Mouse (Mus musculus): Measurements from ENCODE around the gene Lpgat1.

Gene Lpgat1

DNA sequence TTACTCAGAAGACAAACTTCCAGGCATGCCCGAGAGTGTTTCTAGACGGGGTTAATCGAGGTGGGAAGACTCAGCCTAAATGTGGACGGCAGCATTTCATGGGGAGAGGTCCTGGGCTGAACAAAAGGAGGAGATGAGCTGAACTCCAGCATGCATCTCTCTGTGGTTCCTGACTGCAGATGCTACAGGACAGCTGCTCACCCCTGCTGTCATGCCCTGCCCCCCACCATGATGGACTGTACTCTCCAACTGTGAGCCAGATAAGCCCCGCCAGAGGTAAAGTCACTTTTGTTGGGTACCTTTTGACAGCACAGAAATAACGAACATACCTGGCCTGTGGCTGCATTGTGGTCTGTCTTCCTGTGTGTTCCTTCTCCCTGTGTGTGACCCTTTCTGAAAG lies 88.2 kb downstream of the Lpgat1 start:
- Histone ChIP-seq H3K36me3 (ENCODE audit: control insufficient read depth, insufficient read depth, low read length, poor library complexity, severe bottlenecking) (no peaks in the 10 kb centered on the region), H3K27me3 (ENCODE audit: control insufficient read depth, insufficient read depth, low read length, poor library complexity, severe bottlenecking) (no peaks in the 10 kb centered on the region; the same call in 1 of the 2 replicates)
- DNase-seq (ENCODE audit: low read depth, low spot score), result no peak

DNA sequence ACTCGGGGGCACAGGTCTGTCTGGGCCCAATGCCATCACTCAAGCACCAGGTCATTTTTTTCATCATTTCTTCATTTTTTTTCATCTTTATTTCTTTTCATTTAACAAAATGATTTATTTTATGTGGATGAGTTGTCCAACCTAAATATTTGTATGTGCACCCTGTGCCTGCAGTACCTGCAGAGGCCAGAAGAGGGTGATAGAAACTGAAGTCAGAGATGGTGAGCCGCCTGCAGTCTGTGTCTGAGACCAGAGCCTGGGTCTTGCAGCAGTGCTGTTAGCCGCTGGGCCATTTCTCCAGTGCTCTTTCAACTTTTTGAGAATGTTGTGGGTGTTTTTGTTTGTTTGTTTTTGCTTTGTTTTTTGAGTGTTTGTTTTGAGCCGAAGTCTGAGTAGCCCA lies 89.1 kb downstream of the Lpgat1 start:
- DNase-seq (ENCODE audit: low read depth, low spot score), result peak; percentile 27
- Histone ChIP-seq H3K36me3 (ENCODE audit: control insufficient read depth, insufficient read depth, low read length, poor library complexity, severe bottlenecking) (no peaks in the 10 kb centered on the region), H3K27me3 (ENCODE audit: control insufficient read depth, insufficient read depth, low read length, poor library complexity, severe bottlenecking) (no peaks in the 10 kb centered on the region; the same call in 1 of the 2 replicates)

DNA sequence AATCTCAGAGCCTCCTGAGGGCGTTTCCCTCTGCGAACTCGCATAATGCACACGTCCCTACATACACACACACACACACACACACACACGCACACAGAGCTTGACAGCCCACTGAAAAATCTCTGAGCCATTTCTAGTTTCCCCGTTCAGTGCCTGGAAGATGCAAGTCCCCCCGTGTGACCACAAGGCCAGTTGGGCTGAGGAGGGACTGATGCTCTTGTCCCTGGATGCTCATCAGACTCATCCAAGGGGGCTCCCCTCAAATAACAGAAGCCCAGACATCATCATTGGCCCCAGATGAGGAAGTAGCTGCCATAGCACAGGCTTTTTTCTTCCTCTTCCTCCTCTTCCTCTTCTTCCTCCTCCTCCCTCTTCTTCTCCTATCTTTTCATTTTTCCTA lies 90.3 kb downstream of the Lpgat1 start:
- Histone ChIP-seq H3K27me3 (ENCODE audit: control insufficient read depth, insufficient read depth, low read length, poor library complexity, severe bottlenecking) (no peaks in the 10 kb centered on the region; the same call in 1 of the 2 replicates), H3K36me3 (ENCODE audit: control insufficient read depth, insufficient read depth, low read length, poor library complexity, severe bottlenecking) (no peaks in the 10 kb centered on the region)
- no peak for DNase-seq (ENCODE audit: low read depth, low spot score)

DNA sequence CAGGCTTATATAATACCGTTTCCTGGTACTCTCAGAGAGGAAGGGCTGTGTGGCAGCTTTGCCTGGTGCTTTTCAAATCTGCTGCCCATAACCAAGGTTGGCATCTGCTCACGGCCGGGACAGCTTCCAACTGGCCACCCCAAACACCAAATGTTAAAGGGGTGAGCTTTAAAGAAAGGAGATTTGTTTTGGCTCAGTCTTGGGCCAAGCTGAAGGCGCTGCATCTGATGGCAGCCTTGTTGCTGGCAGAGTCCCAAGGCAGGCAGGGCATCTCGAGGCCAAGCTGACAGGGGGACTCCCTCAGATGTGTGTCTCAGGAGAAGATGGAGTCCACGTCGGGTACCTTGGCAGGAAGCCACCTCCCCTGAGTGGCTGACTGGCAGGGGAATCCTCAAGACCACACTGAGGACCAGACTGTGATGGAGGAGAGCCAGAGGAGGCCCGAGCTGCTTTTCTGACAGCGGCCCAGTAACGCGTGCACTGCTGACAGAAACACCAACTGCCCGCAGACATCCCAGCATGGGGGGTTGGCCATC lies 91.1 kb downstream of the Lpgat1 start:
- Histone ChIP-seq H3K27me3 (ENCODE audit: control insufficient read depth, insufficient read depth, low read length, poor library complexity, severe bottlenecking) (no peaks in the 10 kb centered on the region; the same call in 1 of the 2 replicates), H3K36me3 (ENCODE audit: control insufficient read depth, insufficient read depth, low read length, poor library complexity, severe bottlenecking) (no peaks in the 10 kb centered on the region)
- no peak for DNase-seq (ENCODE audit: low read depth, low spot score)

DNA sequence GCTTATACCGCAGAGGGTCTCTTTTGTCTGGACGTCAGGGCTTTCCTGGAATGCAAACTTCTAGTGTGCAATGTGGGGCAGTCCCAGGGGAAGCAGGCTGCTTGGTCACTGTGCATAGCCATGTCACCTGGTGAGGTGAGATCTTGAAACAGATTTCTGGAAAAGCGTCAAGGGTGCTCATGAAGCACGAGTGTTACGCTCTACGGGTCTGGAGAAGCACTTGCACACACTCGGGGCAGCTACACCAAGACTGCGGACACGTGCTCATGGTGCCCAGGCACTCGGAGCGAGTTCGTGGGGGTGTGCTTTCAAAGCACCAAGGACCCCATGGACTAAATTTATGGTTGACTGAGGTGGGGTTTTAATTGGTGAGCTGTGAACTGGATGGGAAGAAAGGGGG lies 94.1 kb downstream of the Lpgat1 start:
- DNase-seq (ENCODE audit: low read depth, low spot score), result no peak
- Histone ChIP-seq H3K36me3 (ENCODE audit: control insufficient read depth, insufficient read depth, low read length, poor library complexity, severe bottlenecking) (no peaks in the 10 kb centered on the region), H3K27me3 (ENCODE audit: control insufficient read depth, insufficient read depth, low read length, poor library complexity, severe bottlenecking) (no peaks in the 10 kb centered on the region)

DNA sequence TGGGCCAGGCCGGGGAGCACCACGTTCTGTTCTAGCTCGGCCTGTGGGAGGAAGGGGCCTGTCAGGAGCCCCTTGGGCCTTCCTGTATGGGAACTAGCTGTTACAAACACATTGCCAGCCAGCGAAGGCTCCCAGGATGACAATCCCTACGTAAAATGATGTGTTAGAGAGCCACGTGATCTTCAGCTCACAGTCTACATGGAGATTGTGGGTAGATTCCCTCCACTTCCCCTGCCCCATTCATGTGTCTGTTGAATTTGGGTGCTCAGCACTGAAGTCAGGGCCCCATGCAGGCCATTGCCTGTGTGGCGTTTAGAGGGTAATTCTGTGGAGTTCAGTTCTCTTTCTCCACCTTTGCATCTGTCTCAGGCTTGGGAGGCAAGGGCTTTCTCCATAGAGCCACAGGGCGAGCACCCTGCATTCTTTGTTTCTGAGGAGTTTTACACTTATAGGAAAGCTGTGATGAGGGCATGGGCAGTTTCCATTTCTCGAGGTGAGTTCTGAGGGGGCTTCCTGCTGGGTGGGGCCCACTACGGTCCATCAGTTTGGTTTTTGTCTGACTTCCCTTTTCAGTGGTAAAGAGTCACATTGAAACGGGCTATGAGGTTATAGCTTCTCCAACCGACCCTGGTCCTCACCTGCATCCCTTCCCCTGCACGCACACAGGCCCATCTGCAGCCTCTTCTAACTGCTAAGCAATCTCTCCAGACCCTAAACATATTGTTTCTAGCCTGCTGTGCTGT lies 95.5 kb downstream of the Lpgat1 start:
- H3K27me3 ChIP-seq (ENCODE audit: control insufficient read depth, insufficient read depth, low read length, poor library complexity, severe bottlenecking), result no peaks in the 10 kb centered on the region
- DNase-seq (ENCODE audit: low read depth, low spot score), result peak; percentile 86
- no peaks in the 10 kb centered on the region for H3K36me3 ChIP-seq (ENCODE audit: control insufficient read depth, insufficient read depth, low read length, poor library complexity, severe bottlenecking)

DNA sequence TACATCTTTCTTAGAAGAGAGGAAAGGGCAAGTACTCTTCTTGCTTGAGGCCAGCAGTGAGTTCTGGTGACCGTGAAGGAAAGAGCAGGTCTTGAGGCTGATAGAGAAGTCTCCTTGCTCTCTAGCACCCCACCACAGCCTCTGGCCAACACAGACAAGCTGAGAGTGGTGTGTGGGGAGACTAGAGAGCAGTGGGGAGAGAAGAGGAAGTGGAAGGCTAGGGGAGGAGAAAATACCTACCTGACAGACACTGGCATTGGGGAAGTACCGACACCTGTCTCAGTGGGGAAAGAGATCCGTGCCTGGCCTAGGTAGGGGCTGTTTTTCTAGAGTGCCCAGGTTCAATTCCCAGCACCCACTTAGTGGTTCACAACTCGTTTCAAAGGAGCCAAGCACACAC lies 96.6 kb downstream of the Lpgat1 start:
- peak; percentile 91 for DNase-seq (ENCODE audit: low read depth, low spot score)
- Histone ChIP-seq H3K27me3 (ENCODE audit: control insufficient read depth, insufficient read depth, low read length, poor library complexity, severe bottlenecking) (no peaks in the 10 kb centered on the region), H3K36me3 (ENCODE audit: control insufficient read depth, insufficient read depth, low read length, poor library complexity, severe bottlenecking) (no peaks in the 10 kb centered on the region)

DNA sequence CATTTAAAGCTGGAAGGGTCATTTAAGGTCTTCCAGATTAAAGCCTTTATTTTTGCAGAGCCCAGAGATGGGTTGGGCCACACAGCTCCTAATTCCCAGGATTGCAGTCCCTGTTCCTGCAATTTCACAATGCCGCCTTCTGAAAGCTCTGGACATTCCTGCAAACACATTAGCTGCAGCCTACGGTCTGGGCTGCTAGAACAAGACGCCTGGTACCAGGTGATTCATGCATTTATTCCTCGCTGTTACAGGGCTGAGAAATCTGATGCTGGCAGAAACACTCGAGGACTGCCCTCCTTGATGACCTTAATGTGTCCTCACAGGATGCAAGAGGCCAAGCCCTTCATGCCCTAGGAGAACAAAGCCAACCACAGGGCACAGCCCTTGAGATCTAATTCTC lies 97.3 kb downstream of the Lpgat1 start:
- Histone ChIP-seq H3K27me3 (ENCODE audit: control insufficient read depth, insufficient read depth, low read length, poor library complexity, severe bottlenecking) (no peaks in the 10 kb centered on the region), H3K36me3 (ENCODE audit: control insufficient read depth, insufficient read depth, low read length, poor library complexity, severe bottlenecking) (no peaks in the 10 kb centered on the region)
- DNase-seq (ENCODE audit: low read depth, low spot score), result no peak

DNA sequence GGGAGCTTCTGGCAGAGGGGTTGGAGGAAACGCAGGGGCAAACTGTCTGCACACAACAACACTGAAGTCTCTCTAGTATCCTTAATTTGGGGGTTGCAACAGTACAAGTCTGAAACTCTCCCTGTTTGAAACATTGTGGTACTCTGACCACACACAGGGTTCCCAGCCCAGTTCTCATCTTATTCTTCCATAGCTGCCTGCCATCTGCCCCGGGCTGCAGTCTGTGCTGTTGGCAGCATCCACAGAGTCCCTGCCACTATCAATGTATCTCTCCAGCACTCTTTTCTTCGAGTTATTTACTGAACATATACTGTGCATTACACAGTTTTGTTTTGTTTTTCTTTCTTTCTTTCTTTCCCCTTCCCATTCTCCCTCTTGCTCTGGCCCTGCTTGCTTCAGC lies 99.0 kb downstream of the Lpgat1 start:
- Histone ChIP-seq H3K27me3 (ENCODE audit: control insufficient read depth, insufficient read depth, low read length, poor library complexity, severe bottlenecking) (no peaks in the 10 kb centered on the region), H3K36me3 (ENCODE audit: control insufficient read depth, insufficient read depth, low read length, poor library complexity, severe bottlenecking) (no peaks in the 10 kb centered on the region)
- DNase-seq (ENCODE audit: low read depth, low spot score), result no peak

DNA sequence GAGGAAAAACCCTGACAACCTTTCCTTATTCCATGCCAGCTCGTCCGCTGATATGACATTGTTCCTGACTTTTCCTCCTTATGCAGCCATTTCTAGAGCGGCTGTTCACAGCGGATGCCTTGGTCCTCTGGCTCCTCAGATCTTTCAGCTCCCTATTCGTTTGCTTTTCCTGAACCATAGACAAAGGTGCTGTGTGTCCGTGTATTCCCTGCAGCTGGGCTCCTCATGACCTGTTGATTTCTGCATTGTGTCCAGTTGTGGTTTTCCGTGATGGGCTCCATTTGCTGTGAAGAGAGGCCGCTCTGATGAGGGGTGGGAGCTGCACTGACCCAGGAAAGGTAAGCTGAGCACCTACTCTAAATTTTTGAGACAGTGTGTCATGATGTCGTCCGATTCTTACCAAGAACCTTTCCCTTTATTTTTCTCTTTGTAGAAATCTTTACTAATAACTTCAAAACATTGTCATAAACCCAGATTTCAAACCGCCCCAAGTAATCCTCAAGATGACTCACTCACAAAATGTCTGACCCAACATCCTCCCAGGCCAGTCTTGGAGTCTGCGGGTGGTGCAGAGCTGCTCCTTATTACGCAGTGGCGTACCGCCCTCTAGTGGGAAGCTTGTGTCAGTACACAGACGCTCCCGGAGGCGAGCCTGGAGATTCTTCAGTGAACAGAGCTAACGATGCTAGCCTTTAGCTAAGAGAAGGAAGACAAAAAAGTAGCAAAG lies 99.9 kb downstream of the Lpgat1 start:
- Histone ChIP-seq H3K27me3 (ENCODE audit: control insufficient read depth, insufficient read depth, low read length, poor library complexity, severe bottlenecking) (no peaks in the 10 kb centered on the region), H3K36me3 (ENCODE audit: control insufficient read depth, insufficient read depth, low read length, poor library complexity, severe bottlenecking) (no peaks in the 10 kb centered on the region)
- DNase-seq (ENCODE audit: low read depth, low spot score), result peak; percentile 91

DNA sequence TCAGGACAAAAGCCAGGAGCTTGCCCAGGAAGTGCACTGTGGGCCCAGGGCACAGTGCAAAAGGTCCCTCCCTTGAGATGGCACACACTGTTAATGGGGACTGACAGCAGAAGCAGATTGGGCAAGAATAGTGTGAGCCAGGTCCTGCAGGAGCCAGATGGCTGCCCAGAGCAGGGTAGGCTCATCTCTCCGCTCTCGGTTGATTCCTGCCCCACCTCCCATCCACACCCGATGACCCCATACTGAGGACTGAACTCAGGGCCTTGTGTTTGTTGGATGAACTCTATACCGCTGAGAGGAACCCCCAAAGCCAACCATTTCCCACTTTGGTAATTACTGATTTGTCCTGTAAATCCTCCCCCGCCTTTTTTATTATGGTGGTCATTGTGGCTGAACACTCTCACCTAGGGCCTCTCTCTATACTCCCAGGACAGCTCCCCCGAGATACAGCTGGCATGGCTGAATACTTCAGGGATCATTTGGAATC lies 100.6 kb downstream of the Lpgat1 start:
- Histone ChIP-seq H3K36me3 (ENCODE audit: control insufficient read depth, insufficient read depth, low read length, poor library complexity, severe bottlenecking) (no peaks in the 10 kb centered on the region), H3K27me3 (ENCODE audit: control insufficient read depth, insufficient read depth, low read length, poor library complexity, severe bottlenecking) (no peaks in the 10 kb centered on the region)
- no peak for DNase-seq (ENCODE audit: low read depth, low spot score)

DNA sequence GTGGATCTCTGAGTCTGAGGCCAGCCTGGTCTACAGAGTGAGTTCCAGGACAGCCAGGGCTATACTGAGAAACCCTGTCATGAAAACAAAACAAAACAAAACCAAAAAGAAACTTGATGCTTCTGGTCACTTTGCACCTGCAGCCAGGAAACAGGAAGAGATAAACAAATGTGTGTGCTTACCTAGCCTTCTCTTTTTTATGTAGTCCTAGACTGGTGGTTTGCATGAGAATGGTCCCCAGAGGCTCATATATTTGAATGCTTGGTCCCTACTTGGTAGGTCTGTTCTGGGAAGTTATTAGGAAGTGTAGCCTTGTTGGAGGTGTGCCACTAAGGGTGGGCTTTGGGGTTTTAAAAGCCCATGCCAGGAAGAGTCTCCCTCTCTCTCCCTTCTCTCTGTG lies 101.4 kb downstream of the Lpgat1 start:
- Histone ChIP-seq H3K36me3 (ENCODE audit: control insufficient read depth, insufficient read depth, low read length, poor library complexity, severe bottlenecking) (no peaks in the 10 kb centered on the region), H3K27me3 (ENCODE audit: control insufficient read depth, insufficient read depth, low read length, poor library complexity, severe bottlenecking) (no peaks in the 10 kb centered on the region)
- DNase-seq (ENCODE audit: low read depth, low spot score), result peak; percentile 56

DNA sequence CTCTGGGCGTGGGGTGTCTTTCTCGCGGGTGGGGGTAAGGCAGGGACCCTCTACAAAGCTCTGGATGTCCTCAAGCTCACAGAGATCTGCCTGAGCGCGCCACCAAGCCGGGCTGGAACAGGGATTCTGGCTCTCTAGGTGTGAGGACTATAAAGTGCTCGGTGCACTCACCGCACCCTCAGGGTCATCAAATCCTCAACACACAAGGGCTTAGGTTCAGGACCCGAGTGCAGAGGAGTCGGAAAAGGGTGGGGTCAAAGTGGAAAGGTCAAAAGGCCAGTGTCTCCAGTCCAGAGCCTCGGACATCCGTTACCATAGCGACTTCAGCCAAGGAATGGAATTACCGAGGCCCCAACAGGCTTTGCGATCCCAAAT lies 103.3 kb downstream of the Lpgat1 start:
- Histone ChIP-seq H3K27me3 (ENCODE audit: control insufficient read depth, insufficient read depth, low read length, poor library complexity, severe bottlenecking) (no peaks in the 10 kb centered on the region), H3K36me3 (ENCODE audit: control insufficient read depth, insufficient read depth, low read length, poor library complexity, severe bottlenecking) (no peaks in the 10 kb centered on the region)
- DNase-seq (ENCODE audit: low read depth, low spot score), result no peak

DNA sequence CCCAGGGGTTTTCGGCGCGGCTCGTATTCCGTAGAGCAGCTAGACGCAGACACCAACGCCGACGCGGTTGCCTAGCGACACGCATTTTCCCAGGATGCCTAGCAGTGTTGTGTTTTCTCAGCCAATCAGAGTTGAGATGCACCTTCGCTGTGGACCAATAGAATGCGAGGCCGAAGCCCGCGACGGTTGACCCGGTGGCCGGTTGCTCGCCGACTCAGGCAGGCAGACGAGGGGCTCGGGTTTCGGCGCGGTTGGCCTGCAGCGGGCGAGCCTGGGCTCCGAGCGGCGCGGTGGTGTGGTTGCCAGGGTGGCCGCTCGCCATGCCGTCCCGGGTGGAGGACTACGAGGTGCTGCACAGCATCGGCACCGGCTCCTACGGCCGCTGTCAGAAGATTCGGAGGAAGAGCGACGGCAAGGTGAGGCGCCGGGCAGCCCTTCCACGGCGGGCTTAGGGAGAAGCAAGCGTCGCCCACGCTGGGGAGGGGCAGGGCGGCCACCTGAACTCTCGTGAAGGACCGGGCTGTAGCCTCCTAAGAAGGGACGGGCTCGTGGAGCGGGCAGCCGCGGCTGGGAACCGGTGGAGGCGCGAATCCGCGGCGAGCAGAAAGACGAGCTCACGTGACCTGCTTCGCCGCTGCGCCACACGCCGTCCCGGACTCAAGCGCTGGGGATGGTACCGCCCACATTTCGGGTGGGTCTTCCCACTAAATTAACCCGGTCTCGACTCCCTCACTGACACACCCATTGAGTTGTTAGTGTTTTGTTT lies 103.9 kb downstream of the Lpgat1 start, which contains the start of gene Nek2:
Nek2 (plus strand) TSS at position 119 of the 766 bp plus-strand sequence.
- no peaks in the 10 kb centered on the region for H3K36me3 ChIP-seq (ENCODE audit: control insufficient read depth, insufficient read depth, low read length, poor library complexity, severe bottlenecking)
- no peaks in the 10 kb centered on the region for H3K27me3 ChIP-seq (ENCODE audit: control insufficient read depth, insufficient read depth, low read length, poor library complexity, severe bottlenecking)
- peak; percentile 96 for DNase-seq (ENCODE audit: low read depth, low spot score)

All from splenic B cell, adult 2 months (primary cell).